Mouse (Mus musculus) lung, adult 18-20 months (tissue): ENCODE results near the gene Ankrd63.
"Not testable (repeated sequence)": the region's sequence is repeated elsewhere in the genome, so short reads cannot be mapped to it uniquely, and the experiment has no call there.

Source experiments
- DNase-seq, 2 experiments: peaks; one replicate each; pipeline ENCODE4 v3.0.0; 2022; ENCODE audit warnings: mixed read lengths in 2 of 2

Gene Ankrd63

DNA sequence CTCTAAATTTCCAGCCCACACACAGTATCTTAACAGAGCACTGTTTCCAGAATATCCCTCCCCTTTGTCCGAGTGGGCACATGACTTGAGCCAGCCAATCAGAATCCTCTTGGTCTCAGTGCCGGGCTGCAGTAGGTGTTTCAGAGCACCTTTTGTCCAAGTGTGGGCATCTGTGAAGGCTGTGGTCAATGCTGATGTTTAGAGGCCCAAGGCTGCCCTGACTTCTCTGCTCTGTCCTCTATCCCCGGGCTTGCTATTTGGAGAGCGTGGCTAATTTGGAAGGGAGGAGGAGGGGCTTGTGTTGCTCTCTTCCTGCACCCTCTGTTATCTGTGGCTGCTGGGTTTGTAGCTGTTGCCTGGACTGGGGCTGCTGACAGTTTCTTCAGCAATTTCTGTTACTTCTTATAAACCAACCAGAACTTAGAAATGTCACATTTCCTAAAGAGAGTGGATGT lies 43.7 kb downstream of the Ankrd63 start:
- DNase-seq = peak; percentile 51 to 64

DNA sequence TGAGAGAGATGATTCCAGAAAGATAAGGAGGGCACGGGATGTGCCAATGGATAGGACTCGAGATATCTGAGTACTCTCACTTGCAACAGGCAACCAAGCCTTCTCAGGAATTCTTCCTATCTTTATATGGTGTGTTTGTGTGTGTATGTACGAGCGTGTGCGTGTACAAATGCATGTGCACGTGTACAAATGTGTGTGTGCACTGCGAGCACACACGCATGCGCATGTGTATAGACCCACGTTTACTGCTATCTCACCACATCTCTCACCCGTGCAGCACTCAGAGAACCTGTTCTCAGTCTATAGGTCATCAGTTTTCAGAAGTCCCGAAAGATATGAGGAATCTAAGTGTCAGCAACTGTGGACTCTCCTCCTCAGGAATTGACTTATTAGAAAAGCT lies 44.3 kb downstream of the Ankrd63 start:
- no peak for DNase-seq

DNA sequence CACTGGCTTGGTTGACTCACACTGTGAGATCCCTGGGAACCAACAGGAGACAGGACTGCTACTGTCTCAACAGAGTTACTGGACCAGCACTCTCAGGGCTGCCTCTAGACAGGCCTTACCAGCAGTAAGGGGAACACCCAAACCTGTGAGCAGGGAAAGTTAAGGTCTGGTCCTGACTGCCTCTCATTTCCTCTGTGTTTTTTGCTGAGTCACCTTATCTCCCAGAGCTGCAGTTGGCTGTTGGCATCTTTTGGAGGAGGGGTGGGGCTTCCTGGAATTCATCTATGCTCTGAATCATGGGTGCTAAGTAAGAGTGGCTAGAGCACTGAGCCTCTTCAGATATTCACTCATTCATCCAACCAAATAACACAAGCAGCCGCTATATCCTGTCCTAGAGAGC lies 44.7 kb downstream of the Ankrd63 start:
- peak; percentile 76 to 79 for DNase-seq

DNA sequence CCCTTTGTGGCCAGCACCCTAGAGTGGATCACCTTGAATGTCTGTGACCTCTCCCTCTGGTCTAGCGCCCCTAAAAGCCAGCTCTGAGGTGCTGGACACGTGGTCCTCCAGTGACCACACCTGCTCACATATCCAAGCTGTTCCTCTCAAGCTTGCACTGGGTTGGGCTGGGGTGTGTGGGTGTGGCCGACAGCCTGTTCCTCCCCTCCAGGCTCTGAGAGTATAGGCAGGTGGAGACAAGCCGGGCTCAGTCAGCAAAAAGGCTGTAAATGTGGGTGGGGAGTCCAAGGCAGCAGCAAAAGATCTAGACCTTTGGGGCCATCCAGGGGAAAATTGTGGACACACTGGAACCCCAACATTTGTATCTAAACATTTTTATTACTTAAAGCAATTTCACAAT lies 45.3 kb downstream of the Ankrd63 start:
- DNase-seq = peak; percentile 73 to 82

DNA sequence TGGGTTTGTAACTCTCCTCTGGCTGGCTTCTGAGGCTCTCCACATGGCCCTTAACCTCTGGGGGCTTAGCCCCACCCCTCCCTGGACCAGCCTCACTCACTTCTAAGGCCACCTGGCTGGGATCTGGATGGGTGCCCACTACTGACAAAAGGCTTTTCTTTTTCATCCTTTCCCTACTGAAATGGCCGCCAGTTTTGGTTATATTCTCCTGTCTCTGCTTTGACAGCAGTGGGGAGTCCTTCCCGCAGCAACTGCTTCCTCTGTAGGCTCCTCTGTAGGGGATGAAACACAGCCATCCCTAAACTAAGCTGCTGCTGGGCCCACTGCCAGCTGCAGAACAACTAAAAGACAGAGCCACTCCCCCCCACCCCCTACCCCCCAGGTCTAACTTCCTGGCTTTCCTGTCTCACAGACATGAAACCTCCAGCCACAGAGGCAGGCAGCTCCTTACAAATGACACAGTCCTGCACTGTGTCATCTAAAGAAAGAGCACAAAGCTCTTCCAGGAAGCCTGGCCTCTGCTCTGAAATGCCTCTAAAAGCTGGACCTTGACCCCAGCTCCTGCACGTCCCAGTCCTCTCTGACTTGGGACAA lies 47.0 kb downstream of the Ankrd63 start:
- DNase-seq = no peak

DNA sequence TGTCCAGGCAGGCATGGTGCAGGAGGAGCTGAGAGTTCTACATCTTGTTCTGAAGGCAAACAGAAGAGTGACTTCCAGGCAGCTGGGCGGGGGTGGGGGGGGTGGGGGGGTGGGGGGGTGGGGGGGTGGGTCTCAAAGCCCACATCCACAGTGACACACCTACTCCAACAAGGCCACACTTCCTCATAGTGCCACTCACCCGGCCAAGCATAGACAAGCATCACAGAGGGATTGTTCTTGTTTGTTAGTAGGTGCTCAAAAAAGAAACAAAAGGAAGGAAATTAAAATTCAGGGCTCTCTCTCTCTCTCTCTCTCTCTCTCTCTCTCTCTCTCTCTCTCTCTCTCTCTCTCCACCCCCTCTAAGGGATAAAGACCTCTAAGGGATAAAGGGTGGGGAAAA lies 53.1 kb downstream of the Ankrd63 start:
- DNase-seq = not testable (repeated sequence)
